Mouse (Mus musculus): ENCODE data around the gene Zbtb17.

Zbtb17 gene

GRCm38 (mm10) chr4:141444451-141445327 lies at the start of gene Zbtb17:
TSS of gene Zbtb17 (plus strand) at chr4:141444654.
- peak; percentile 95 for DNase-seq (ENCODE audit: low read depth, low spot score)

GRCm38 (mm10) chr4:141394751-141395150 lies 49.7 kb upstream of the Zbtb17 start:
- no peak for DNase-seq (ENCODE audit: low read depth, low spot score)

GRCm38 (mm10) chr4:141397861-141398260 lies 46.6 kb upstream of the Zbtb17 start:
- no peak for DNase-seq (ENCODE audit: low read depth, low spot score)

- no peak for DNase-seq (ENCODE audit: low read depth, low spot score)
Measured at GRCm38 (mm10) chr4:141398545-141398944, 45.9 kb upstream of the Zbtb17 start, which contains the start of gene Clcnka. TSS of gene Clcnka (minus strand) at chr4:141398724.

- no peak for DNase-seq (ENCODE audit: low read depth, low spot score)
Measured at GRCm38 (mm10) chr4:141400171-141400570, 44.3 kb upstream of the Zbtb17 start.

- peak; percentile 89 for DNase-seq (ENCODE audit: low read depth, low spot score)
Measured at GRCm38 (mm10) chr4:141404518-141405313, 39.7 kb upstream of the Zbtb17 start.

GRCm38 (mm10) chr4:141405314-141405622 lies 39.2 kb upstream of the Zbtb17 start:
- DNase-seq (ENCODE audit: low read depth, low spot score), result no peak

GRCm38 (mm10) chr4:141406516-141407299 lies 37.7 kb upstream of the Zbtb17 start:
- DNase-seq (ENCODE audit: low read depth, low spot score), result peak; percentile 74

- no peak for DNase-seq (ENCODE audit: low read depth, low spot score)
Measured at GRCm38 (mm10) chr4:141408577-141408976, 35.9 kb upstream of the Zbtb17 start.

- peak; percentile 47 for DNase-seq (ENCODE audit: low read depth, low spot score)
Measured at GRCm38 (mm10) chr4:141411430-141411992, 32.9 kb upstream of the Zbtb17 start.

GRCm38 (mm10) chr4:141415924-141416323 lies 28.5 kb upstream of the Zbtb17 start, which contains the start of gene Clcnkb:
TSS of gene Clcnkb (minus strand) at chr4:141416014.
- DNase-seq (ENCODE audit: low read depth, low spot score), result no peak

GRCm38 (mm10) chr4:141419398-141420191 lies 24.9 kb upstream of the Zbtb17 start:
- DNase-seq (ENCODE audit: low read depth, low spot score), result peak; percentile 46

GRCm38 (mm10) chr4:141420192-141420829 lies 24.1 kb upstream of the Zbtb17 start, which contains the start of gene Hspb7:
TSS of gene Hspb7 (plus strand) at chr4:141420779.
- no peak for DNase-seq (ENCODE audit: low read depth, low spot score)

GRCm38 (mm10) chr4:141420886-141421285 lies 23.6 kb upstream of the Zbtb17 start:
- DNase-seq (ENCODE audit: low read depth, low spot score), result no peak

GRCm38 (mm10) chr4:141421423-141421822 lies 23.0 kb upstream of the Zbtb17 start:
- DNase-seq (ENCODE audit: low read depth, low spot score), result no peak

- DNase-seq (ENCODE audit: low read depth, low spot score), result no peak
Measured at GRCm38 (mm10) chr4:141422841-141423240, 21.6 kb upstream of the Zbtb17 start.

- no peak for DNase-seq (ENCODE audit: low read depth, low spot score)
Measured at GRCm38 (mm10) chr4:141423288-141423687, 21.2 kb upstream of the Zbtb17 start.

GRCm38 (mm10) chr4:141423691-141424431 lies 20.6 kb upstream of the Zbtb17 start:
- DNase-seq (ENCODE audit: low read depth, low spot score), result no peak

Data from CD4-positive, CD25-positive, alpha-beta regulatory T cell, adult 2 months (primary cell).